17 mouse cellular contexts compared by ENCODE assay signal in the genomic region with DNA sequence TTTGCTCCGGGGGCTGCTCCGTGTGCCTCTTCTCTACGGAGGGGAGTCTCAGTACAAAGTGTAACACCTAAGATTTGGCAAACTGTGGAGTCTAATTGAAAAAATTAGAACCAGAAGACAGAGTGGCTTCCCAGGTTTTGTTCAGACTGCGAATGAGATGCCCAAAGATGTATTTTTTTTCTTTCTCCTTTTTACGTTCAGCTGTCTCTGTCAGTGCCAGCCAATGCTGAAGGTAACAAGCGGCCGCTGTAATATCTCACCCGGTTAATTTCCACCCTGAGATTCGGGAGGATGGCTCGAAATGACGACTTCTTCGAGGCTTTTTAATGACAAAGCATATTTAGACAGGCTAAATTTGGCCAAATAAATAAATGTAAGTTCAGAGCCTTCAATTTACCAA.
A peak's percentile ranks its signal among the peaks of the same experiment; 100 is the strongest.
DNase-seq lines count a peak whose midpoint lies in the region; ATAC-seq and TF ChIP-seq lines count a peak whose summit lies in the region.
"Had no signal": no experiment of that assay in that cellular context is flagged by ENCODE, and none has a peak within 500 bp of the region (broad histone marks: within the 10 kb centered on the region; RNA-seq: fewer than 3 reads in every experiment).

No protein-coding gene starts in this region.

- no peak for TF ChIP-seq CTCF in forebrain, postnatal 0 days (IDR thresholded peaks at IDR 0.05; ENCODE audit: low read depth)

- H3K4me2 ChIP-seq in forebrain, postnatal 0 days (ENCODE audit: low read depth): no peak overlapping the region
- no peak overlapping the region for H3K4me2 ChIP-seq in forebrain, embryonic 13.5 days
- H3K4me2 ChIP-seq in neural tube, embryonic 13.5 days: no peak overlapping the region
- H3K4me2 ChIP-seq in limb, embryonic 15.5 days: no peak overlapping the region
- H3K4me2 ChIP-seq: hindbrain, embryonic 15.5 days had no signal

- no peak overlapping the region for H3K4me3 ChIP-seq in forebrain, postnatal 0 days (ENCODE audit: low read depth, low read length)
- no peak overlapping the region for H3K4me3 ChIP-seq in forebrain, embryonic 13.5 days
- H3K4me3 ChIP-seq in neural tube, embryonic 13.5 days: no peak overlapping the region
- no peak overlapping the region for H3K4me3 ChIP-seq in limb, embryonic 15.5 days
- H3K4me3 ChIP-seq: hindbrain, embryonic 15.5 days; left cerebral cortex, adult 2 months had no signal

- no peaks in the 10 kb centered on the region for H3K36me3 ChIP-seq in forebrain, postnatal 0 days (ENCODE audit: insufficient read depth)
- no peaks in the 10 kb centered on the region for H3K36me3 ChIP-seq in forebrain, embryonic 13.5 days (ENCODE audit: poor library complexity, severe bottlenecking)
- H3K36me3 ChIP-seq in neural tube, embryonic 13.5 days: no peaks in the 10 kb centered on the region
- no peaks in the 10 kb centered on the region for H3K36me3 ChIP-seq in limb, embryonic 15.5 days
- H3K36me3 ChIP-seq: hindbrain, embryonic 15.5 days had no signal

- no peak overlapping the region for H3K9ac ChIP-seq in forebrain, postnatal 0 days
- no peak overlapping the region for H3K9ac ChIP-seq in forebrain, embryonic 13.5 days
- H3K9ac ChIP-seq in neural tube, embryonic 13.5 days: no peak overlapping the region
- no peak overlapping the region for H3K9ac ChIP-seq in limb, embryonic 15.5 days
- H3K9ac ChIP-seq: hindbrain, embryonic 15.5 days had no signal

- H3K4me1 ChIP-seq in forebrain, postnatal 0 days (ENCODE audit: insufficient read depth): no peaks in the 10 kb centered on the region
- H3K4me1 ChIP-seq in forebrain, embryonic 13.5 days: no peaks in the 10 kb centered on the region
- peaks cover 8% of the 10 kb centered on the region for H3K4me1 ChIP-seq in neural tube, embryonic 13.5 days (replicated peaks)
- H3K4me1 ChIP-seq in limb, embryonic 15.5 days: peaks cover 48% of the 10 kb centered on the region
- H3K4me1 ChIP-seq: hindbrain, embryonic 15.5 days had no signal

- no peaks in the 10 kb centered on the region for H3K27me3 ChIP-seq in forebrain, postnatal 0 days (ENCODE audit: insufficient read depth, low read length)
- H3K27me3 ChIP-seq in forebrain, embryonic 13.5 days: no peaks in the 10 kb centered on the region
- no peaks in the 10 kb centered on the region for H3K27me3 ChIP-seq in neural tube, embryonic 13.5 days
- H3K27me3 ChIP-seq in limb, embryonic 15.5 days: no peaks in the 10 kb centered on the region
- H3K27me3 ChIP-seq: hindbrain, embryonic 15.5 days had no signal

- H3K9me3 ChIP-seq in forebrain, postnatal 0 days (ENCODE audit: low read length): no peaks in the 10 kb centered on the region
- H3K9me3 ChIP-seq in forebrain, embryonic 13.5 days (replicated peaks): no peaks in the 10 kb centered on the region
- H3K9me3 ChIP-seq in neural tube, embryonic 13.5 days: no peaks in the 10 kb centered on the region
- H3K9me3 ChIP-seq in limb, embryonic 15.5 days: no peaks in the 10 kb centered on the region
- H3K9me3 ChIP-seq: hindbrain, embryonic 15.5 days had no signal

- H3K27ac ChIP-seq in forebrain, postnatal 0 days (ENCODE audit: low read depth, low read length): no peak overlapping the region
- H3K27ac ChIP-seq in forebrain, embryonic 13.5 days: no peak overlapping the region
- H3K27ac ChIP-seq in neural tube, embryonic 13.5 days (replicated peaks): 0 out of 2 replicates have a peak overlapping the region, but pooled peaks have one; percentile 18
- H3K27ac ChIP-seq in limb, embryonic 15.5 days: peak overlapping the region; percentile 67
- H3K27ac ChIP-seq: hindbrain, embryonic 15.5 days; left cerebral cortex, adult 2 months had no signal

- WGBS in forebrain, postnatal 0 days: 51% methylated on average over 12 of the region's 12 CpGs
- WGBS in forebrain, embryonic 13.5 days: 83% methylated on average over 12 of the region's 12 CpGs
- 77% methylated on average over 12 of the region's 12 CpGs for WGBS in neural tube, embryonic 13.5 days
- WGBS in limb, embryonic 15.5 days: 48% methylated on average over 12 of the region's 12 CpGs

- DNase-seq in forebrain, postnatal 0 days: no peak
- DNase-seq in neural tube, embryonic 10.5 days (ENCODE audit: extremely low spot score, low spot score): no peak
- peak; percentile 23 to 60 for DNase-seq in cerebellum, postnatal 36 days
- DNase-seq in left cerebral cortex, adult 9 months (ENCODE audit: low spot score in 2 of 2): no peak
- DNase-seq: adrenal gland, postnatal 10 days; heart, postnatal 10 days; lung, adult 18-20 months; lung, postnatal 36 days; right cerebral cortex, postnatal 25 days; thymus, postnatal 25 days had no signal

- ATAC-seq in forebrain, postnatal 0 days: peak; percentile 9; the same call in 1 of the 2 replicates
- ATAC-seq in forebrain, embryonic 13.5 days: no peak
- ATAC-seq in neural tube, embryonic 13.5 days (ENCODE audit: low read depth): no peak
- ATAC-seq in limb, embryonic 15.5 days (ENCODE audit: insufficient number of reproducible peaks, low FRiP score, low TSS enrichment, low read depth): no peak
- no peak for ATAC-seq in erythroid progenitor cell, adult 5-6 weeks (replicated peaks; ENCODE audit: low FRiP score, poor library complexity, severe bottlenecking)
- ATAC-seq: intestine, embryonic 16.5 days had no signal

Comparison
In these comparisons a context has a peak if more than half of its experiments do, and no peak if none do; other contexts are left out.
1. DNase-seq: peak in cerebellum, postnatal 36 days (2 of 2); none in forebrain, postnatal 0 days (single experiment), neural tube, embryonic 10.5 days (single experiment) and left cerebral cortex, adult 9 months (0 of 2).
2. H3K27ac ChIP-seq: peak in neural tube, embryonic 13.5 days (single experiment) and limb, embryonic 15.5 days (single experiment); none in forebrain, postnatal 0 days (single experiment) and forebrain, embryonic 13.5 days (single experiment).